Mouse (Mus musculus) stomach, postnatal 0 days (tissue): Measurements from ENCODE around the gene Zfp512.

Experiments
- CTCF ChIP-seq: IDR thresholded peaks from 2 replicates; pipeline ENCODE4 v1.5.1; 2016; ENCODE audit warnings: antibody characterized with exemption, low read depth, mild to moderate bottlenecking, moderate library complexity
- EP300 ChIP-seq: optimal IDR thresholded peaks from 2 replicates; pipeline ENCODE3; 2016; ENCODE audit warnings: antibody characterized with exemption

- TF ChIP-seq CTCF (no peak), EP300 (no peak)
These were observed 33.2 kb downstream of the Zfp512 start, which contains the start of gene 4930548H24Rik for GRCm38 (mm10) chr5:31485440-31485839.
